In the genomic region with DNA sequence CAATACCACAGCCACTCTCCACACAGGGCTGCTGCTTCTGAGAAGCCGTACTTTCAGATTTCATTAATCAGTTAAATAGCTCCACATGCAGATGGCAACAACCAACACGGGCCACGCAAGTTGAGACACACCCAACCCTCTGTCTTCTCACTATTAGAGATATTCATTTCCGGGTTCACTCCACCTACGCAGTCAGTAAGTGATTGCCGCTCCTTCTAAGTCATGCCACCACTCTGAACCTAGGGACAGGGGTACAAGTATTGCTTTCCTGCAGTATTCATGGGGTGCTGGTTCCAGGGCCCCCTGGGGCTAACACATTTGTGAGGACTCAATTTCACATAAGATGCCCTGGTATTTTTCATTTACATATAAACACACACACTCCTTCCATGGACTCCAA, we compare ENCODE assay signal across 13 mouse cellular contexts.
"Had no signal": no experiment of that assay in that cellular context is flagged by ENCODE, and none has a peak within 500 bp of the region (broad histone marks: within the 10 kb centered on the region; RNA-seq: fewer than 3 reads in every experiment).

No protein-coding gene starts in this region.

- H3K9me3 ChIP-seq: limb, embryonic 13.5 days; midbrain, embryonic 10.5 days; neural tube, embryonic 15.5 days; stomach, embryonic 15.5 days had no signal

- DNase-seq: kidney, postnatal 25 days; layer of hippocampus, adult 9-11 months; layer of hippocampus, postnatal 36 days; left cerebral cortex, postnatal 4 days; lung, adult 18-20 months; midbrain, embryonic 14.5 days; spleen, adult 18-20 months had no signal

- H3K27me3 ChIP-seq: neural tube, embryonic 15.5 days; stomach, embryonic 15.5 days had no signal

- H3K36me3 ChIP-seq: limb, embryonic 13.5 days; midbrain, embryonic 10.5 days; neural tube, embryonic 15.5 days; stomach, embryonic 15.5 days had no signal

- H3K4me1 ChIP-seq: stomach, embryonic 15.5 days had no signal

- H3K27ac ChIP-seq: limb, embryonic 13.5 days; liver, embryonic 14.5 days; midbrain, embryonic 10.5 days; neural tube, embryonic 15.5 days; stomach, embryonic 15.5 days had no signal

- H3K4me3 ChIP-seq: limb, embryonic 13.5 days; midbrain, embryonic 10.5 days; myocyte; neural tube, embryonic 15.5 days; stomach, embryonic 15.5 days had no signal

- H3K9ac ChIP-seq: limb, embryonic 13.5 days; liver, embryonic 14.5 days; neural tube, embryonic 15.5 days; stomach, embryonic 15.5 days had no signal

- H3K4me2 ChIP-seq: limb, embryonic 13.5 days; neural tube, embryonic 15.5 days; stomach, embryonic 15.5 days had no signal
